ENCODE assay signal across 16 mouse cellular contexts in genomic region chr1:51360095-51360494, GRCm38 (mm10).
"Had no signal": no experiment of that assay in that cellular context is flagged by ENCODE, and none has a peak within 500 bp of the region (broad histone marks: within the 10 kb centered on the region; RNA-seq: fewer than 3 reads in every experiment).

No protein-coding gene starts in this region.

- ATAC-seq: midbrain, embryonic 13.5 days had no signal

- H3K27ac ChIP-seq: midbrain, embryonic 10.5 days; midbrain, embryonic 13.5 days; neural tube, embryonic 13.5 days; neural tube, embryonic 15.5 days had no signal

- H3K4me3 ChIP-seq: midbrain, embryonic 10.5 days; midbrain, embryonic 13.5 days; myocyte; neural tube, embryonic 13.5 days; neural tube, embryonic 15.5 days had no signal

- H3K27me3 ChIP-seq: midbrain, embryonic 13.5 days; neural tube, embryonic 13.5 days; neural tube, embryonic 15.5 days had no signal

- H3K4me1 ChIP-seq: midbrain, embryonic 10.5 days; midbrain, embryonic 13.5 days; neural tube, embryonic 13.5 days; neural tube, embryonic 15.5 days had no signal

- DNase-seq: lung, adult 18-20 months; lung, embryonic 14.5 days; lung, postnatal 10 days; lung, postnatal 4 days; right cerebral cortex, adult 18-20 months; right cerebral cortex, postnatal 25 days; right cerebral cortex, postnatal 4 days; spleen, adult 18-20 months; thymus, adult 18-20 months; thymus, postnatal 14 days; thymus, postnatal 36 days had no signal

- H3K4me2 ChIP-seq: lung, embryonic 14.5 days; midbrain, embryonic 13.5 days; neural tube, embryonic 13.5 days; neural tube, embryonic 15.5 days had no signal

- H3K36me3 ChIP-seq: midbrain, embryonic 10.5 days; midbrain, embryonic 13.5 days; neural tube, embryonic 13.5 days; neural tube, embryonic 15.5 days had no signal

- H3K9me3 ChIP-seq: midbrain, embryonic 10.5 days; midbrain, embryonic 13.5 days; neural tube, embryonic 13.5 days; neural tube, embryonic 15.5 days had no signal

- H3K9ac ChIP-seq: lung, embryonic 14.5 days; midbrain, embryonic 13.5 days; neural tube, embryonic 13.5 days; neural tube, embryonic 15.5 days had no signal
